Mouse (Mus musculus) gastrocnemius, adult 8-10 months (tissue): ENCODE results near the gene Gcc1. TPM values are rescaled to one million over a fixed set of nuclear protein-coding genes. Genes with fewer than 3 reads are reported as not detected.

Experiments used
- DNase-seq, 2 experiments: peaks; one replicate each; pipeline ENCODE4 v3.0.0; 2022; ENCODE audit warnings: low spot score in 2 of 2
- total RNA-seq, 4 experiments: library from RNA; stranded (reverse); gene quantifications; 2 replicates each; pipeline ENCODE4 v1.2.4; 2022

The Gcc1 gene
- total RNA-seq, 4 experiments from 2014 or later, result 6.1 to 9.0 (median 6.5) TPM

GRCm38 (mm10) chr6:28422651-28423290, 5.4 kb downstream of the Gcc1 start:
- DNase-seq, result no peak

DNA sequence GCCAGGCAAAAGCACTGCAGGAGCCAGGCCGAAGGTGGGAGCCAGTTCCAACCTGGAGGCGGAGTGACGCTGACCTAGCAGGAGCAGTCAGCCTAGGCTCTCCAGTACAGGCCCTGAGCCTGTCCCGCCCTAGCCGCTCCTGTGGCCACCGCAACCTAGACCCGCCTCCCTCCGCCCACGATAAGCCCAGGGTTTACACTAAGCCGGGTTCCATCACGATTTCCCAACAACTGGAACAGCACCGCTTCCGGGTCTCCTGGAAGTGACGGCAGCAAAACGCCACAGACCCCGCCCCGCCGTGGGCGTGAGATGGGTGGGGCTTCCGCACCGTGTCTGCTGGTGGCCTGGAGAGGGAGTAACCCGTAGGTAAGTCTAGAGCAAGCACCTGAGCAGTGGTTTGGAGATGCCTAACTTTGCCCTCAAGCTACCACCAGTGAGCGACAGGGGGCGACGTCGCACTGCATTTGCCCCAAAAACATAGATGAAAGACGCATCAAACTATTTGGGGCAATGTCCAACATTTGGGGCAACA, 6.7 kb downstream of the Gcc1 start:
- peak; percentile 94 to 96 for DNase-seq

DNA sequence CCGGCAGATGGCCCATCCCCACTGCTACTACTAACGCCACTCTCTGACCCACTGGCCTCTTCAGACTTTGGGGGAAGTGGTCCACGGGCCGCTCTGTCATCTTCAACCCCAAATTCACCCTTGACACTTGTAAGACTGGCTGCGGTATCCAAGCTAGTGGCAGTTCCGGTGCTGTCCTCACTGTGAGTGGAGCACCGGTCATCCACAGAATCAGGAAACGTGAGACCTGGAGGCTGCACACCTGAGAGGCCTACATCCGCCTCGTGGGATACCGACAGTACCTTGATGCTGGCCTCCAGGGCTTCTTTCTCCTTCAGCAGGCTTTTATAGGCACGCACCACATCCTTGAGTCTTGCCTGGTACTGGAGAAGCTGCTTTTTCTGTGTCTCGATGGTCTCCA, 7.3 kb downstream of the Gcc1 start:
- DNase-seq, result no peak

- DNase-seq, result no peak
These were observed 7.8 kb downstream of the Gcc1 start for GRCm38 (mm10) chr6:28420361-28420760.

DNA sequence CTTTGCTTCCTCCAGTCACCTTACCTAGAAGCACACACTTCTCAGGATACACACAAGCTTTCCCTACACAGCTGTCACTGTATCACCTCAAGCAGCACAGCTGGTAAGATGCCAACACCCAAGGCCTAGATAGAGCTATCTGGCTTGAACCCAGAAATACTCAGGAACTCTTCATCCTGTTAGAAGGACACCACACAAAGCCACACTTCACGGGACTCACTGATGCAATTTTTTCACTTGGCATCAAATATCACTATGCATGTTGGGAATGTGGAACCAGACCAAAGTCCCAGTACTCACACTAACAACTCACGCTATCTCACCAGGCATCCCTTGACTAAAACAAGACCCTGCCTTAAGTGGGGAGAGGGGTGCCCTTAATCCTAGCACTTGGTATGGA, 8.5 kb downstream of the Gcc1 start:
- DNase-seq, result no peak

DNA sequence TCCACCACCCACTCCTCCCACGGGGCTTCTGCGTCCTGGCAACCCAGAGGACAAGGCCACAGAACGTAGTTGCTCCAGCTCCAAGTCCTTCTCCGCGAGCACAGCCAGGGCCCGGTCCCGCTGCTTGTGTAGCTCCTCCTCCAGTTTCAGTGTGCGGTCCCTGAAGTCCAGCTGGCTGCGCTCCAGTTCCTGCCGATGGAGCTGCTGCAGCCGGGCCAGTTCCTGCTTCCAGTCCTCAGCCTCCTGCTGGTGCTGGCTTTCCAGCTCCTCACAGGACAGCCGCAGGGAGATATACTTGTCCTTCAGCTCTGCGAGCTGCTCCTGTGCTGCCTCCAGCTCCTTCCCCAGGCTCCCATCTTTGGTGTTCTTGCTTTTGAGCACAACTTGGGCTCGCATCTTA, 9.7 kb downstream of the Gcc1 start:
- peak; percentile 75 to 83 for DNase-seq

- no peak for DNase-seq
These were observed 11.2 kb downstream of the Gcc1 start for GRCm38 (mm10) chr6:28416981-28417380.

DNA sequence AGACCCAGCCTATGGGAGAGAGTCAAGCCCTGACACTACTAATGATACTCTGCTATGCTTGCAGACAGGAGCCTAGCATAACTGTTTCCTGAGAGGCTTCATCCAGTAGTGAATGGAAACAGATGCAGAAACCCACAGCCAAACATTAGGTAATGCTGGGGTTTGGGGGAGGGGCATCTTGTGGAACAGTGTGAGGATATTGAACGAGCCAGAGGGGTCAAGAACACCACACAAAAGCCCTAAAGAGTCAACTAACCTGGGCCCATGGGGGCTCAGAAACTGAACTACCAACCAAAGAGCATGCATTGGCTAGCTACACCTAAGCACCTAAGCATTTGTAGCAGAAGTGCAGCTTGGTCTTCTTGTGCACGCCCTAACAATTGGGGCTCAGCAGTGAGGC, 17.0 kb downstream of the Gcc1 start:
- DNase-seq, result no peak

- DNase-seq, result no peak
These were observed 18.1 kb downstream of the Gcc1 start for GRCm38 (mm10) chr6:28410053-28410452.

DNA sequence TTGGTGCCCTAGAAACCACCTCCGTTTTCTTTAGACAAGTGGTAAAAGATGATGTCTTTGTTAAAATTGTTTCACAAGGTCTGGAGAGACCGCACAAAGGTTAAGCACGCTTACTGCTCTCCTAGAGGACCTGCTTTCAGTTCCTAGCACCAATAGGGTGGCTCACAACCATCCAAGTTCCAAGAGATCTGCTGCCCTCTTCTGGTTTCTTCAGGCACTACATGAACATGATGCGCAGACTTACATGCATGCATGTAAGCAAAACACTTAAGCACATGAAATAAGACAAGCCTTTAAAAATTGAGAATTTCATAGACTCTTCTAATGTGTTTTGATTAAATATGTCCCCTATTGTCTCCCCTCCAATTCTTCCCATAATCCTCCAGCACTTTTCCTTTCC, 28.4 kb downstream of the Gcc1 start:
- DNase-seq, result no peak

GRCm38 (mm10) chr6:28398726-28399125, 29.5 kb downstream of the Gcc1 start:
- DNase-seq, result no peak

DNA sequence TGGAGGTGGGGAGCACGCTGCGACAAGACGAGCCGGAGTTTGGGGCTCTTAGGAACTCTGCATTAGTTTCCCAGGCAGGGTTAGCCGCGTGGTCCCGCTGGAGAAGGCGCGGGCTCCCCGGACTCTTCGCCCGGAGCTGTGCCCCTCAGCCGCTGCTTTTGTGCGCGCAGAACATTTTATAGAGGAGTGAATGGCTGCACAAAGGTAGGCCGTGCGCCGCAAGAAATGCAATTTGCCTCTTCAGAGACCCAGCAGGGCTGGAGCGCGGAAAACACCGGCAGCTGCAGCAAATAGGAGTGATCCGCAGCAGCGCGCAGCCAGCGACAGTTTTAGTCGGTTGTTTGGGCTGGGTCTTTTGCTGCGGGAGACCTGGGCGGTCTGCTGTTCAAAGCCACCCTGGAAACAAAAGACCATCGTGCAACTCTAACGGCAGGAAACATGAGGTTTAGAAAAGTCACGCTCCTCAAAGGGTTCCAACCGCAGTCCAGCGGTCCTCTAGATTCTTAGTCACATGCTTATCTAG, 30.4 kb downstream of the Gcc1 start, which contains the start of gene Zfp800:
TSS of gene Zfp800 (minus strand) at position 325 of the 523 bp plus-strand sequence.
- no peak for DNase-seq

DNA sequence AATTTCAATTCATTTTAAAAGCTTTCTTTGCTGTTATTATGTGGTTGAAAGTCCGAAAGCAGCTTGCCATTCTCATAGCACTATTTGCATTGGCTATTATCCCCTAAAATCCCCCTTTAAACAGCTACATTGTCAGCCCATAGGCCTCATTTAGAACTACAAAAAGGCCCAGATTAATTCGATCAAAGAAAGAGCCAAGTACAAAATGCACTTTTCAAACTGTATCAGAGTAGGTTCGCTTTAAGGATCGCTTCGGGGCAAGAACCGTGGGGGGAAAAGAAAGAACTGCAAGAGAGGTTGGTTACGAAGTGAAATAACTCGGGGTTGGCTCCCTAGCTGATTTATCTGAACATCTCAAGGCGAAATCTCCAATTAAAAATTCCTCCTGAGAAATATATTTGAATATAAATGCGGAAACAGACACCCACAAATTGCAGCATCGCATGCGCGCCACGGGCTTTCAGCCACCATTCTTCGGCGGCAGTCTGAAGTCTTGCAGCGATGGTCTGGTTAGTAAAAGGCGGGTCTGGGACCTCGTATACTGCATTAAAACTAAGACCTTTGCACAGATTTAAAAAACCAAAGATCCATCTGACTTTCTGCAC, 31.2 kb downstream of the Gcc1 start:
- DNase-seq, result no peak

DNA sequence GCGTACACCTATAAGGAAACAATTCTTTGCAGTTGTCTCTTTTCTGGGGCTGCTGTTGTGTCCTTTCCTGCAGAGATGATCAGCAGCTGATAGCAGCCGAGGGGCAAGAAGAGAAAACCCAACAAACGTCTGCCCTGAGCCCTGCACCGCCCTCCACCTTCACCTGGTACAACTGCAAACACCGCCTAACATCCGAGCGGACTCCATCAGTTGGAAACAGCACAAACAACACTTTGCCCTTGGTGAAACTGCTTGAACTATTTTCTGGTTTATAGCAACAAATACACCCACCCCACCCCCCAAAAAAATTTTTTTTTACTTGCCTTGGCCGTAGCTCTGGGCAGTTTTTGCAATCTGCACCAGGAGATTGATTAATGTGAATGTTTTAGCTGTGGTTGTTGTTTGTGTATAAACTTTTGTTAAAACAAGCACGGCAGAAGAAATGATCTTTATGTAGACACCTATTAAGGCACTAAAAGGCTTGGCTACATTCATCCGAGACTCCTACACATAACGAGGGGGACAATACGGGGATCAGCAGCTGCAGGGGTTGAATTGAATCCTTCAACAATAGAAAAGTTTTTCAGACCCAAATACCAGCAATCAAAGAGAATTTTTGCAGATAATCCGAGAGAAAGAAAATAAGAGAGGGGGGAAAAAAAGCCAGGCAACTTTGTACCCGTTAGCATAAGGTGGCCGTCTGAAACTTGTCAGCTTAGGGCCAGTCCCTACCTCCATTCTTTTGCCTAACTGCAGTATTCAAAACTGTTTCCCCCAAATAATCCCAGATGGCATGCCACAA, 31.9 kb downstream of the Gcc1 start:
- no peak for DNase-seq

DNA sequence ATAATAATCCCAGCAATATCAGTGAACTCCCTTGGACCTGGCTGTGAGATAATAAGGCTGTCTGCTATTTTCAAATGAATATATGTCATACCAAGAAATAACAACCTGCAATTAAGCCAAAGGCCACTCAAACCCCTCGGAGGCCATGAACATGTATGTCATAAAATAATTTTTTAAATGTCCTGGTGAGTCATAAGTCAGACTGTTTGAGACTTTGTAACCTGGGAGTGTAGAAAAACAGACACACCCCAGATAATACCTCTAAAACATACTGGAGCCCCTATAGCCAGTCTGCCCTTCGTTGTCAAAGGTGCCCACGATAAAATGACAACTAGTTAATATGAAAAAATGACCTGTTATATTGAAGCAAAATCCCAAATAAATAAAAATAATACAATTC, 39.2 kb downstream of the Gcc1 start:
- no peak for DNase-seq

GRCm38 (mm10) chr6:28385169-28385568, 43.0 kb downstream of the Gcc1 start:
- DNase-seq, result no peak

- DNase-seq, result no peak
These were observed 46.2 kb downstream of the Gcc1 start for GRCm38 (mm10) chr6:28381983-28382382.

GRCm38 (mm10) chr6:28369966-28370683, 58.1 kb downstream of the Gcc1 start:
- no peak for DNase-seq

DNA sequence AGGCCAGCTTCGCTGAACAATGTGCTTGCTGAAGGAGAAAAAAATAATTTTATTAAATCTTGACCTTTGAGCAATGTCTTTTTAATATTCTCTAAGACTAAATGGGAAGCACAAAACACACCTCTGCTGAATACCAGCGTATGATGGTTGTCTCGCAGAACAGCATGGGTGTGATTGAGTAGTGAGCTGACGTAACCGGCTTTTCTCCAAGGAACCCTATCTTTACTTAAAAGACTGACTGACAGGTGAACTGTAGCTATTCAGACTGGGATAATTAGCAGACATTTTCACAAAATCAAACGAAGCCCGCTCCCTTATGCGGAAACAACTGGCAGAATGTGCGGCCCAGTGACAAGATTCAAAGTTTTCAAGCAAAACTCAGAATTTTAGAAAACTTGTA, 60.6 kb downstream of the Gcc1 start:
- DNase-seq, result no peak
